Mouse (Mus musculus): Measurements from ENCODE around the gene Mob1a. TPM values are rescaled to one million over a fixed set of nuclear protein-coding genes. Genes with fewer than 3 reads are reported as not detected.
A peak's percentile ranks its signal among the peaks of the same experiment; 100 is the strongest.
"Not testable (repeated sequence)": the region's sequence is repeated elsewhere in the genome, so short reads cannot be mapped to it uniquely, and the experiment has no call there.

Gene Mob1a
- polyA plus RNA-seq, 1 experiment from 2014 or later, result 74.8 TPM

DNA sequence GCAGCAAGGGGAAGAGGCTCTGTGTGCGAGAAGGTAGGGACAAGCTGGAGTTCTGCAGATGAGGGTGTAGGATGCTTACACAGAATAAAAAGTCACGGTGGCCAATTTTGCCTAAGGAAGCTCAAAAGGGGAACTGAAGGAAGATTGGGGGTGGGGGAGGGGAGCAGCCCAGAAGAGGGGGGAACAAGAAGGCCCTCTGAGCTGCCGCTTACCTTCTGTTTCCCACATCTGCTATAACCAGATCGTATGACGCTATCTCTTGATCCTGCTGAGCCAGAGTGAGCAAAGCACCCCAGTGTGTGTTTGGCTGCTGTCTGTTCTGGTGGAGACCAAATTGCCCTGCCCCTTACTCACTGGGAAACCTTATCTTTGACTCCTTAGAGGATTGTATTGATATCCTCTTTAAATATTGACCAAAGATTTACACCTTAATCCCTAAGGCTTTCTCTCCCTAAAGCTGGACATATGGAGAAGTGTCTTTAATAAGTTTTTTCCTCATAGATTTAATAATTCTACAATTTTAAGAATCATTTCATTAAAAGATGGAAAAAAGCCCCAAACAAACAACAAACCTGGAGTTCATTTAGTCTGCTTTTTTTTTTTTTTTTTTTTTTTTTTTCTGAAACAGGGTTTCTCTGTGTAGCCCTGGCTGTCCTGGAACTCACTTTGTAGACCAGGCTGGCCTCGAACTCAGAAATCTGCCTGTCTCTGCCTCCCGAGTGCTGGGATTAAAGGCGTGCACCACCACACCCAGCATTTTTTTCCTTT, 2.0 kb upstream of the Mob1a start:
- Histone ChIP-seq H3K4me1 (replicated peaks; ENCODE audit: control insufficient read depth, insufficient read depth, low read length) (peaks cover 12% of the 10 kb centered on the region), H3K27me3 (replicated peaks; ENCODE audit: control insufficient read depth, insufficient read depth, low read length) (no peaks in the 10 kb centered on the region), H3K4me3 (ENCODE audit: low read depth, low read length) (no peak overlapping the region), H3K9ac (ENCODE audit: low read length) (no peak overlapping the region), H3K36me3 (ENCODE audit: control insufficient read depth, insufficient read depth, low read length) (peaks cover 2% of the 10 kb centered on the region), H3K27ac (ENCODE audit: low read depth) (no peak overlapping the region), H3K9me3 (ENCODE audit: control insufficient read depth, low read length) (no peaks in the 10 kb centered on the region), H3K4me2 (ENCODE audit: low read length) (no peak overlapping the region)
- DNase-seq (ENCODE audit: low spot score) (no peak), ATAC-seq (replicated peaks; ENCODE audit: low FRiP score, low TSS enrichment, low read depth) (no peak)
- WGBS, result 61% methylated on average over 8 of the region's 8 CpGs

- H3K9ac ChIP-seq (ENCODE audit: low read length), result peak overlapping the region; percentile 87
- H3K9me3 ChIP-seq (ENCODE audit: control insufficient read depth, low read length), result no peaks in the 10 kb centered on the region
- H3K36me3 ChIP-seq (ENCODE audit: control insufficient read depth, insufficient read depth, low read length), result peaks cover 28% of the 10 kb centered on the region
- peak overlapping the region; percentile 88 for H3K27ac ChIP-seq (ENCODE audit: low read depth)
- peak; percentile 25 for ATAC-seq (replicated peaks; ENCODE audit: low FRiP score, low TSS enrichment, low read depth)
- peak overlapping the region; percentile 64 for H3K4me2 ChIP-seq (ENCODE audit: low read length)
- 4% methylated on average over 6 of the region's 6 CpGs for WGBS
- no peak for DNase-seq (ENCODE audit: low spot score)
- H3K4me1 ChIP-seq (replicated peaks; ENCODE audit: control insufficient read depth, insufficient read depth, low read length), result peaks cover 12% of the 10 kb centered on the region
- peak overlapping the region; percentile 89 for H3K4me3 ChIP-seq (ENCODE audit: low read depth, low read length)
- H3K27me3 ChIP-seq (replicated peaks; ENCODE audit: control insufficient read depth, insufficient read depth, low read length), result no peaks in the 10 kb centered on the region
These were observed 549 bp downstream of the Mob1a start for GRCm38 (mm10) chr6:83326394-83326736.

DNA sequence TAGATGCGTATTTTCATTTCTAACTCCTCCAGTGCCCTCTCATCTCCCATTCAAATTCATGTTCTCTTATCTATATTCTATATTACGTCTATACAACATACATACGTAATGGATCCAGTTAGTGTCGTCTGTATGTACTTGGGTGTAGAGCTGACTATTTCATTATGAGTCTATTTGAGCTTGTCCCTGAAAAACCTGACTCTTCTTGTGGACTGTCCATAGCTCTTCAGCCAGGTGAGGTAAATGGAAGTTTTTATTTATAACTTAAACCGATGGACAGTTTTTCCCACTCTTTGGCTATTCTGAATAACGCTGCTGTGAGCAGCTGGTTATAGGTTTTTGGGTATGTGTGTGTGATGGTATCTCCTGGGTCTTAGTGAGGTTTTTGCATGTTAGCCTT, 945 bp downstream of the Mob1a start:
- peaks cover 32% of the 10 kb centered on the region for H3K36me3 ChIP-seq (ENCODE audit: control insufficient read depth, insufficient read depth, low read length)
- H3K9ac ChIP-seq (ENCODE audit: low read length), result peak overlapping the region; percentile 87
- peaks cover 12% of the 10 kb centered on the region for H3K4me1 ChIP-seq (replicated peaks; ENCODE audit: control insufficient read depth, insufficient read depth, low read length)
- DNase-seq (ENCODE audit: low spot score) (no peak), ATAC-seq (replicated peaks; ENCODE audit: low FRiP score, low TSS enrichment, low read depth) (no peak)
- H3K27ac ChIP-seq (ENCODE audit: low read depth), result no peak overlapping the region
- 57% methylated on average over 6 of the region's 6 CpGs for WGBS
- no peaks in the 10 kb centered on the region for H3K9me3 ChIP-seq (ENCODE audit: control insufficient read depth, low read length)
- H3K4me2 ChIP-seq (ENCODE audit: low read length), result peak overlapping the region; percentile 64
- no peaks in the 10 kb centered on the region for H3K27me3 ChIP-seq (replicated peaks; ENCODE audit: control insufficient read depth, insufficient read depth, low read length)
- H3K4me3 ChIP-seq (ENCODE audit: low read depth, low read length), result peak overlapping the region; percentile 89

DNA sequence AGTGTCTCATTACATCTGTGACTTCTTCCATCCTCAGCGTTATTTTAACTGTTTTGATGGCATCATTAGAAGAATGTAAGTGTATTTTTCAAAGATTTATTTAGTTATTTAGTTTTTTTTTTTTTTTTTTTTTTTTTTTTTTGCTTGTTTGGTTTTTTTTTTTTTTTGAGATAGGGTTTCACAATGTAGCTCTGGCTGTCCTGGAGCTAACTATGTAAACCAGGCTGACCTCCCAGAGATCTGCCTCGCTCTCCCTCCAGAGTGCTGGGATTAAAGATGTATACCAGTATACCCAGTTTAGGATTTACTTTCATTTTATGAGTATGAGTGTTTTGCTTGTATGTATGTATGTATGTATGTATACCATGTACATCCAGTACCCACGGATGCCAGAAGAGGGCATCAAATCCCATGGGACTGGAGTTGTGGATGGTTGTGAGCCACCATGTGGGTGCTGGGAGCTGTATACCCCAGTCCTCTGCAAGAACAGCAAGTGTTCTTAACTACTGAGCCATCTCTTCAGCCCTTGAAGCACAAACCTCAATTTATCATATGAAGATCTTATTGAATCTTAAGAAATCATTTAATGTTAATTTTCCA, 1.9 kb downstream of the Mob1a start:
- H3K9ac ChIP-seq (ENCODE audit: low read length), result no peak overlapping the region
- WGBS, result 88% methylated on average over 3 of the region's 3 CpGs
- DNase-seq (ENCODE audit: low spot score) (no peak), ATAC-seq (replicated peaks; ENCODE audit: low FRiP score, low TSS enrichment, low read depth) (no peak)
- no peak overlapping the region for H3K4me2 ChIP-seq (ENCODE audit: low read length)
- no peak overlapping the region for H3K4me3 ChIP-seq (ENCODE audit: low read depth, low read length)
- no peaks in the 10 kb centered on the region for H3K9me3 ChIP-seq (ENCODE audit: control insufficient read depth, low read length)
- no peaks in the 10 kb centered on the region for H3K27me3 ChIP-seq (replicated peaks; ENCODE audit: control insufficient read depth, insufficient read depth, low read length)
- H3K27ac ChIP-seq (ENCODE audit: low read depth), result no peak overlapping the region
- H3K4me1 ChIP-seq (replicated peaks; ENCODE audit: control insufficient read depth, insufficient read depth, low read length), result peaks cover 12% of the 10 kb centered on the region
- peaks cover 39% of the 10 kb centered on the region for H3K36me3 ChIP-seq (ENCODE audit: control insufficient read depth, insufficient read depth, low read length)

- WGBS, result 90% methylated on average over 3 of the region's 3 CpGs
- no peaks in the 10 kb centered on the region for H3K9me3 ChIP-seq (ENCODE audit: control insufficient read depth, low read length)
- no peak for ATAC-seq (replicated peaks; ENCODE audit: low FRiP score, low TSS enrichment, low read depth)
- no peak for DNase-seq (ENCODE audit: low spot score)
- no peak overlapping the region for H3K27ac ChIP-seq (ENCODE audit: low read depth)
- no peaks in the 10 kb centered on the region for H3K4me1 ChIP-seq (replicated peaks; ENCODE audit: control insufficient read depth, insufficient read depth, low read length)
- no peak overlapping the region for H3K9ac ChIP-seq (ENCODE audit: low read length)
- no peak overlapping the region for H3K4me3 ChIP-seq (ENCODE audit: low read depth, low read length)
- H3K36me3 ChIP-seq (ENCODE audit: control insufficient read depth, insufficient read depth, low read length), result peaks cover 67% of the 10 kb centered on the region
- H3K4me2 ChIP-seq (ENCODE audit: low read length), result no peak overlapping the region
- no peaks in the 10 kb centered on the region for H3K27me3 ChIP-seq (replicated peaks; ENCODE audit: control insufficient read depth, insufficient read depth, low read length)
These were observed 15.6 kb downstream of the Mob1a start for GRCm38 (mm10) chr6:83341387-83341786.

GRCm38 (mm10) chr6:83342957-83343356, 17.1 kb downstream of the Mob1a start:
- no peak for ATAC-seq (replicated peaks; ENCODE audit: low FRiP score, low TSS enrichment, low read depth)
- 94% methylated on average over 2 of the region's 2 CpGs for WGBS
- DNase-seq (ENCODE audit: low spot score), result no peak
- H3K27me3 ChIP-seq (replicated peaks; ENCODE audit: control insufficient read depth, insufficient read depth, low read length), result no peaks in the 10 kb centered on the region
- no peaks in the 10 kb centered on the region for H3K9me3 ChIP-seq (ENCODE audit: control insufficient read depth, low read length)
- H3K9ac ChIP-seq (ENCODE audit: low read length), result no peak overlapping the region
- H3K4me3 ChIP-seq (ENCODE audit: low read depth, low read length), result no peak overlapping the region
- no peak overlapping the region for H3K4me2 ChIP-seq (ENCODE audit: low read length)
- H3K4me1 ChIP-seq (replicated peaks; ENCODE audit: control insufficient read depth, insufficient read depth, low read length), result no peaks in the 10 kb centered on the region
- H3K36me3 ChIP-seq (ENCODE audit: control insufficient read depth, insufficient read depth, low read length), result peaks cover 61% of the 10 kb centered on the region
- no peak overlapping the region for H3K27ac ChIP-seq (ENCODE audit: low read depth)

DNA sequence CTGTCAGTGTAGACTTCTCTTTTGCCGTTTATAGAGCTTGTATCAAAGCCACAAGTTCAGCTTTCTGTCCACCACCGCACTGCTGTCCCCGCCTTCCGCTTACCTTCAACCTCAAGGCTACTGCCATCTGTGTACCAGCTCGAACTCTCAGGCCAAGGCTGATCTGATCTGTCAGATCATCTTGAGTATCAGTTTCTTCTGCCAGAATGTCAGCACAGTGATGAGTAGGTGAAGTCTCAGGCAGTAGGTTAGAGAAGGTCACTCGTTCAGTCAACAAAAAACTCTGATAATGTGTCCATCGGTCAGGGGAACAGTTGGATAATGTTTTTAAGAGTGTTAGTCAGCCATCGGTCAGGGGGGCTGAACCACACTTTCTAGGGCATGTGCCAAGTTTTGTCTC, 19.5 kb downstream of the Mob1a start:
- H3K9ac ChIP-seq (ENCODE audit: low read length); H3K4me3 ChIP-seq (ENCODE audit: low read depth, low read length); DNase-seq (ENCODE audit: low spot score); H3K9me3 ChIP-seq (ENCODE audit: control insufficient read depth, low read length); H3K27me3 ChIP-seq (replicated peaks; ENCODE audit: control insufficient read depth, insufficient read depth, low read length); H3K4me2 ChIP-seq (ENCODE audit: low read length); H3K27ac ChIP-seq (ENCODE audit: low read depth); ATAC-seq (replicated peaks; ENCODE audit: low FRiP score, low TSS enrichment, low read depth): not testable (repeated sequence)
- Histone ChIP-seq H3K4me1 (replicated peaks; ENCODE audit: control insufficient read depth, insufficient read depth, low read length) (peaks cover 10% of the 10 kb centered on the region), H3K36me3 (ENCODE audit: control insufficient read depth, insufficient read depth, low read length) (peaks cover 38% of the 10 kb centered on the region)
- 88% methylated on average over 8 of the region's 8 CpGs for WGBS

- WGBS, result 91% methylated on average over 3 of the region's 3 CpGs
These were observed 22.1 kb downstream of the Mob1a start for GRCm38 (mm10) chr6:83347916-83348315.

DNA sequence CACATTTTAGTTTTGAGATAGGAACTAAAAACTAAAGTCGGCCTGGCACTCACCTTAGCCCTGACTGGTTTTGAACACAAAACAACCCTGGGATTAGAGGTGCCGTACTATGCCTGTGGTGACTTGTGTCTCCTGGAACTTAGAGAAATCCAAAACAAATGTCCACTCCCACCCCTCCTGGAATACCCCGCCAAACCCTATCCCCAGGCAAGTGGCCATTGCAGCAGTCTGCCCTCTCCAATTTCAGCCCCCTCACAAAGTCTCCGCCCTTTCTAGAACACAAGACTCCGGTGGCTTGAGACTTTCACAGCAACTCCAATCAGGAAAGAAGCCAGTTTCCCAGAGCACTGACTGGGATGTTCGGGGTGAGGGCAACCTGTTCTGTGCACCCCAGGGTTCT, 23.1 kb downstream of the Mob1a start, which contains the start of gene Bola3:
Gene Bola3 (plus strand): TSS at position 275 of the 400 bp plus-strand sequence.
- H3K4me1 ChIP-seq (replicated peaks; ENCODE audit: control insufficient read depth, insufficient read depth, low read length), result peaks cover 12% of the 10 kb centered on the region
- no peak within 1 kb of the TSS for H3K27ac ChIP-seq (ENCODE audit: low read depth)
- no peaks in the 10 kb centered on the region for H3K27me3 ChIP-seq (replicated peaks; ENCODE audit: control insufficient read depth, insufficient read depth, low read length)
- DNase-seq (ENCODE audit: low spot score), result no peak
- peak within 1 kb of the TSS; percentile 87 for H3K4me2 ChIP-seq (ENCODE audit: low read length)
- peak within 1 kb of the TSS; percentile 81 for H3K4me3 ChIP-seq (ENCODE audit: low read depth, low read length)
- peaks cover 20% of the 10 kb centered on the region for H3K36me3 ChIP-seq (ENCODE audit: control insufficient read depth, insufficient read depth, low read length)
- peak within 1 kb of the TSS; percentile 89 for H3K9ac ChIP-seq (ENCODE audit: low read length)
- WGBS, result 33% methylated on average over 6 of the region's 6 CpGs
- no peaks in the 10 kb centered on the region for H3K9me3 ChIP-seq (ENCODE audit: control insufficient read depth, low read length)
- peak; percentile 22; the same call in 1 of the 2 replicates for ATAC-seq (replicated peaks; ENCODE audit: low FRiP score, low TSS enrichment, low read depth)

More at GRCm38 (mm10) chr6:83347916-83348315, 22.1 kb downstream of the Mob1a start:
- peaks cover 18% of the 10 kb centered on the region for H3K36me3 ChIP-seq (ENCODE audit: control insufficient read depth, insufficient read depth, low read length)
- no peaks in the 10 kb centered on the region for H3K27me3 ChIP-seq (replicated peaks; ENCODE audit: control insufficient read depth, insufficient read depth, low read length)
- DNase-seq (ENCODE audit: low spot score), result no peak
- H3K9me3 ChIP-seq (ENCODE audit: control insufficient read depth, low read length), result no peaks in the 10 kb centered on the region
- no peak overlapping the region for H3K4me3 ChIP-seq (ENCODE audit: low read depth, low read length)
- no peak overlapping the region for H3K4me2 ChIP-seq (ENCODE audit: low read length)
- H3K9ac ChIP-seq (ENCODE audit: low read length), result no peak overlapping the region
- H3K4me1 ChIP-seq (replicated peaks; ENCODE audit: control insufficient read depth, insufficient read depth, low read length), result peaks cover 12% of the 10 kb centered on the region
- no peak for ATAC-seq (replicated peaks; ENCODE audit: low FRiP score, low TSS enrichment, low read depth)
- no peak overlapping the region for H3K27ac ChIP-seq (ENCODE audit: low read depth)

All from intestine, embryonic 14.5 days (tissue).